Mouse (Mus musculus) liver, embryonic 14.5 days (tissue): ENCODE results near the gene Hspa12b.

Experiments used
- CTCF ChIP-seq: IDR thresholded peaks from 2 replicates; pipeline ENCODE4 v1.5.1; 2016; ENCODE audit warnings: antibody characterized with exemption, low read depth, control low read depth
- EP300 ChIP-seq: IDR thresholded peaks from 2 replicates; pipeline ENCODE4 v1.6.1; 2016; ENCODE audit warnings: antibody characterized with exemption, low read depth

DNA sequence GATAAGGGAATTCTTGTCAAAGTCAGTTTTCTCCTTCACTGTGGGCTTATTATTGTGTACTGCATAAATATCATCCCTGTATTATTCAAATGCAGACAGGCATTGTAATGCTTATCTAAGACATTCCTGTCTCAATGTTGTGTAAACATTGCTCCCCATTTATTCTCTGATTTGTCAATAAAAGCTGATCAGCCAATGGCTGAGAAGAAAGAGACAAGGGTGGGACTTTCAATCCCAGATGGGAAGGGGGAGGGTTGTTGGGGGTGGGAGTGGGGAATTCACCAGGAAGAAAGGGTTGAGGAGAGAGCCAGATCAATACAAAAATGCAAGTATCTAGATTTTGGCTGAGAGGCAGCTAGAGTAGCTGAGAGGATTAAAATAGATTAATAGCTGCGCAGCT is 41.8 kb downstream of the Hspa12b start:
- TF ChIP-seq CTCF (no peak), EP300 (no peak)
